Mouse (Mus musculus) testis, postnatal 14 days (tissue): ENCODE data around the gene Adamts2.

ENCODE experiments used
- DNase-seq: peaks from one replicate; pipeline ENCODE4 v3.0.0; 2021; ENCODE audit warnings: low spot score

Adamts2 gene

DNA sequence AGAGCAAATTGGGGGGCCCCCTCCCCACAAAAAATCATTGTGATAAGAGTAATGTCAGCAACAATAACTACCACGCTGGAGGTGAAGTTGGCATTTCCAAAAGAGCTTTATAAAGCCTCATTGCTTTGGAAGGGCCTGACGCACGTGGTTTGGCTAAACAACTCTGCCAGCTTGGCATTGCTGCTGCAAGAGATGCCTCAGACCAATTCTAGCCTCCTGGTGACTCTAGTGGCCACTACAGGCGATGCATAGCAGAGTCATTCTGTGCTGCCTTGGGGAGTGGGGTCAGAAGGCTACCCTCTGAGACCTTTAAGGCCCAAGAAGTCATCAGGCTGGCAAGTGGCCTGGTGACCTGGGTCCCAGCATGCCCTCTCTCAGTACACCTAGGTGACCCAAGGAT, 132.2 kb downstream of the Adamts2 start:
- no peak for DNase-seq

DNA sequence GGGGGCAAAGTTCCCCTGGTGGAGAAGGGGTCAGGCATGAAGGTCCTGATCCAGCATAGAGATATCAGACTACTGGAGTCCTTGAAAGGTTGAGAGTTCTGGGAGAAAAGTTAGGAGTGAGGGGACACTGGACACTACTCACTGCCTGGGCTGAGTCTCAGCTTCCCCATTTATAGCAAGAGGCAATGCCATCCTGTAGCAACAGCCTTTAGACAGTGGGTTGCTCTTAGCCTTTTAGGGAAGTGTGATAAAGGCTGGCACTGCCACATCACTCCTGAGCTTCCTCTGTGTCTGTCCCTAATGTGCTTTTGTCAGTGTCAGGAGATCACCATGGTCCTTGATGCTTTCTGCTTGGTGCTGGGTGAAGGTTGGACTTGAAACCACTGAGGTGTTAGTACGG, 134.7 kb downstream of the Adamts2 start:
- no peak for DNase-seq

DNA sequence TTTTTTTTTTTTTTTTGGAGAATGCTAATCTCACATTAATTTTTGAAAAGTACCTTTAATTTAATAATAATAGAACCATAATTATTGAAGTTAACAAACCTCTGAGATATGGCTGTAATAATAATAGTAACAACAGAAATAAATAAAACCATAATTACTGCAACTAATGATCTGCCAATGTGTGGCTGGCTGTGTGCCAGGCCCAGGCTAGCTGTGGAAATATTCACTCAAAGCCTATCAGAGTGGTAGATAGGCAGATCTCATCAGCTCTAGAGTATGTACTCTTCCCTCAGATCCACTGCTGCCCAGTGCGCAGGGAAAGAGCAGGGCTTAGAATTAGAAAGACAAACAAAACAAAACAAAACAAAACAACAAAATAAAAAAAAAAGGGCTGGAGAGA, 136.6 kb downstream of the Adamts2 start:
- DNase-seq: no peak

DNA sequence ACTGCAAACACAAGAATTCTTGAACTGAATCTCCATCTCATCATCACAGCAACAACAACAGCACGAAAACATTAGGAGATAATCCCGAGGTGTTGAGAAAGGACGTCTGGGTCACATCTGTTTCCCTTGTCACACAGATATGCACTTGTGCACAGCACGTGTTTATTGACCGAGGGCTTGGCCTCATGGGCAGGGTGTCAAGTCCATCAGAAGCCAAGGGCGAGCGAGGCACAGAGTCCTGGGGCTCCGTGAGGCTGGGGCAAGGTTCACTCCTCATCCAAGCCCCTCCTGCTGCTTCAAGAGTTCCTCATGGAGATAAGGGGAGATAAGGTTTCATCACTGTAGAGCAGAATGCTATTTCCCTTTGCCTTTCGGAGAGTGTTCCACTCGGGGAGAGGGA, 137.6 kb downstream of the Adamts2 start:
- no peak for DNase-seq

DNA sequence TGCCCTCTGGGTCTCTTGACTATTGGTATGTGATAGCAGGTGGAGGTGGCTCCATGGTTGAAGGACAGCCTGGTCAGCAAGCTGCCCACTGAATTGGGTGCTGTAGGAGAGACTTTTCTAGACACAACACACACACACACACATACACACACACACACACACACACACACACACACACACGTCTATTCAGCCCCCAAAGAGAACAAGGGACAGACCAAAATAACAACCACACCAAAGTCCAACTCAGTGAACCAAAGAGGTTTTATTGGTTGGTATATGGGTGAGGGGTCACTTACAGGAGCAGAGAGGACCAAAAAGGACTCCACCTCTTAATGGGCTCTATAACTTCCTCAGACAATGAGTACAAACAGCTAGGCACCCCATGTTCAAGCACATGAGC, 140.3 kb downstream of the Adamts2 start:
- no peak for DNase-seq

DNA sequence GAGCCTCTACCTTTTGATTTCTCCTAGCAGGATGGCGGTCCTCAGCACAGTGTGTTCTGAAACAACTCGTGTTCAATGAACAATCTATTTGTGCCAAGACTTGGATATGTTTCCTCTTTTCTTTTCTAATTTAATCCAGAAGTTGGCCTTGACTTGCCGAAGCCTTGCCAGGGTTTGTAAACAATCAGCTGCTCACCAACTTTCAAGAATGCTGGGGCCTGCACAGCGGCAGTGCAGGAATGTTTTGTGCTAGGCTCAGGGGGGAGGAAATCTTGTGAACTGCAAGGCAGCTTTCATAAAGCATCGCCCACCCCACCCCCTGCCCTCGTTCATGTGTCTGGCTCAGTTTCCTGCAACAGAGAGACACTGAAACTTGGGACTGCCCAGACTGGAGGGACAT, 143.1 kb downstream of the Adamts2 start:
- DNase-seq: peak; percentile 52

DNA sequence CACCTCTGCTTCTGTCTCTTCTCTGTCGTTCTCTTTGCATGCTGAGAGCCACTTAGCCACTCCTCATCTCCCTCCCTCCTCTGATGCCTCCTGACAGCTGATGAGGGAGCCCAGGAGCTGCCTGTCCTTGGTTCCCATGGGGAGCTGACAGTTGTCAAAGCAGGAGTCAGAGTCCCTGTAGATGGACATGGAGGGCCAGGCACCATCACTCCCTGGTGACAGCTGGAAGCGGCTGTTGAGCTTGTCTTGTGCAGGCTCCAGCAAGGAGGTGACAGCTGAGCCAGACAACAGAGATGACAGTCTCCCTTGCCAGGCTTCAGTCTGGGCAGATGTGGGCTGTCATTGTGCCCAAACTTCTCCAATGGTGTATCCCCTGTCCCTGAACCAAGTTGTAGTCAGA, 144.6 kb downstream of the Adamts2 start:
- no peak for DNase-seq

DNA sequence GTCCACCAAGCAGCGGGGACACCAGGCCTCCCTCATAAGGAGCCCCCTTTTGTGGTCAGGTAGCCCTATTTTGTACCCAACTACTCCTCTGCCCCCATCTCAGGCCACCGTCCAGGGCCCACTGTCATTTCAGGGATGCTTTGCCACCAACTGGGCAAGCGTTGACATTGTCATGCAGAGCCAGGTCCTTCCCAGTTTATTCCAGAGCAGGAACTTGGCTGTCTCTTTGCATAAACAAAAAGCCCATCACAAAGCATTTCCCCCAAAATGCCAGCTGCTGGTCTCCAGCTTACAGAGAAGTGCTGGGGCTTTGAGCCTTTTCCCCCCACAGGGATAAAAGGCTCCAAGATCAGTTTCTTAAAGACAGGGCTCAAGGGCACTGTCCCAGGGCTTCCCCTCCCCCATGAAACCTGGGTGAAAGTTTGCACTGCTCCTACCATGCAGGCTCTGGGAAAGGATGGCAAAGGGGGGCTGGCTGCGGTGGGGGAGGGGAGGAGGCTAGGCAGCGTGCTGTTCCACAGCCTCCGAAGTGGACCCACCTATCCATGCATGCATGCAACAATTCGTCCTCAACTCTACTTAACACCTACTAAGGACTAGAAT, 149.2 kb downstream of the Adamts2 start:
- DNase-seq: no peak

DNA sequence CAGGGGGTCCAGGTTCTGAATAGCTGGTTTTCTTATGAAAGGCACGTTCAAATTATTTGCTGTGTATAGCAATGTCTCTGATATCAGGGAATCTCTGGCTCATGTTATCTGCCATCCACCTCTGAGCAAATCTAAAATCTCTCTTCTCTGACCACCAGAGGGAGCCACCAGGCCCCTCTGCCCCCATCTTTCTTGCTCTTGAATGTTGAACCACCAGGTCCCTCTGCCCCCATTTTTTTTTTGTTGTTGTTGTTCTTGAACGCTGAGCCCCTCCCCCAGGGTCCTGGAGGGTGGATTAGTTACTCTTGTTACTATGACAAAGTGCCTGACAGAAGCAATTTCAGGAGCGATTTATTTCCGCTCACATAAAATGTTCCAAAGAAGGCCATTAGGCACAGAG, 155.9 kb downstream of the Adamts2 start:
- no peak for DNase-seq

DNA sequence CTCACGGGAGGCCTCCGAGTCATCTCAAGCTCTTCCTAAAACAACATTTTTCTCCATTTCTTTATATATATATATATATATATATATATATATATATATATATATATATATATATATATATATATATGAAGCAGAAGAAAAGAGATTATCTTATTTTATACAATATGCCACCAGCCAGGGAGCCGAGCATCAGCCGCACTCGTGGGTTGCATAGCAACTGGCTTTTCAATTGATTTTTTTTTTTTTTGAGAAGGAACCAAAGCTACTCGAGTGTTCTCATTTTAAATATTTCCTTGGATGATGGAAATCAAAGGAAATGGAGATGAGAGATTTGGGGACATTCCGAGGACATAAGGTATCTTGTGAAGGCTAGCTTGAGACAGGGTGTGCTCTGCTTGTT, 164.6 kb downstream of the Adamts2 start:
- no peak for DNase-seq

DNA sequence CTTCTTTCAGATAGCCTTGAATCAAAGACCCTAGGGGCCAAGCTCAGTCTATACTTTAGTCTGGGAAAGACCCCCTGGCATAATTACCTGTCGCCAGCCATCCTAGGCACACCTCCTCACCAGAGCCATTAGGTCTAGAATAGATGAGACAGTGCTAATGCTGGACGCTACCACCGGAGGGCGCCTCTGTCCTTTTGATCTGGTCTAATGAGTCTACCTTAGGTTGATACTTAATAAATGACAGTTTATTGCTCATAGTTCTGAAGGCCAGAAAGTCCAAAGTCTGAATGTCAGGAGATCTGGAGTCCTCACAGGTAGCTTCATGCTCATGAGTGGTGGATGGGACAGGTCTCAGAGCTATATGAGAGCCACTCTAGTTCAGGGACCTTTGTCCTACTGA, 165.2 kb downstream of the Adamts2 start:
- DNase-seq: peak; percentile 31

DNA sequence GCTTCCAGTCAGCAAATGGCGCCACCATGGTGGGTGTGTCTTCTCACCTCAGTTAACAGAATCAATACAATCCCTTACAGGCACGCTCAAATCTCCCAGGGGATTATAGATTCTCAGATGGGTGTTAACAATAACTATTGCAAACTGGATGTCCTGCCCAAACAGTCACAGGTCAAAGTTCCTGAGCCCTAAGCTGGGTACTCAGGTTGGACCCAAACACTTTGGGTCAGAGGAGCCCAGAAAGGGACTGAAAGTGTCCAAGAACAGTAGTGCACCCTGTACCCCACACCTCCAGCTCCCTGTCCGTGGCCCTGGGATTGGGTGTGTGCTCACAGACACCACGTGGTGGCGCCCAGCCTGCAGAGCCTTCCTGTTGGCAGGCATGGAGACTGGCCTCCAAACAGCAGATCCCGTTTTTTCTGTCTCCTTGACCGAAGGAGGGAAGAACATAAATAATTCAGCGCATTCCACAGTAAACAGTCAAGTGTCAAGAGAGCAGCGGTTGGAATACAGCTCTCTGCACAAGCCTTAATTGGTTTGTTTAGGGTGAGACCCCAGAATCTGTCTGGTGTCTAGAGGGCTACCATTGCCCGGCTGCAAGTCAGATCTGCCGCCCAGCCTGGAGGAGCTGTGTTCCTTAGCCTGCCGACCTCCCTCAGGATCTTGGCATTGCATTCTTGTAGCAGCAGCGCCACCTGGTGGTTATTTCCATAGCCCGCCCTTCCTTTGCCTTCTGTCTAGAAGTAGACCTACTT, 167.3 kb downstream of the Adamts2 start:
- peak; percentile 81 for DNase-seq

DNA sequence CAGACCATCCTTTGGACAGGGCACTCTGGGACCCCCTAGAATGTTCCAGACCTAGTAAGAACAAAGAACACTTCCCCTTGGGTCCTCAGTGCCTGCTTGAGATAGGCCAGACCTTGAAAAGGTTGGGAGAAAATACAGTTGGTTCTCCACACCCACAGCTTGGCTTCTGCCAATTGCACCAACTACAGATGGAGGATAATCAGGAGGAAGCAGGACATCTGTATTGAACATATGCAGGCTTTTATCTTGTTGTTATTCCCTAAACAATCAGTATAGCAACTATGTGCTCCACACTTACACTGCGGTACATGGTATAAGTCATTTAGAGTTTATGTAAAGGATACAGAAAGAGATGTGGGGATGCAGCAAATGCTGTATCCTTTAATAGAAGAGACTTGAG, 169.1 kb downstream of the Adamts2 start:
- no peak for DNase-seq

DNA sequence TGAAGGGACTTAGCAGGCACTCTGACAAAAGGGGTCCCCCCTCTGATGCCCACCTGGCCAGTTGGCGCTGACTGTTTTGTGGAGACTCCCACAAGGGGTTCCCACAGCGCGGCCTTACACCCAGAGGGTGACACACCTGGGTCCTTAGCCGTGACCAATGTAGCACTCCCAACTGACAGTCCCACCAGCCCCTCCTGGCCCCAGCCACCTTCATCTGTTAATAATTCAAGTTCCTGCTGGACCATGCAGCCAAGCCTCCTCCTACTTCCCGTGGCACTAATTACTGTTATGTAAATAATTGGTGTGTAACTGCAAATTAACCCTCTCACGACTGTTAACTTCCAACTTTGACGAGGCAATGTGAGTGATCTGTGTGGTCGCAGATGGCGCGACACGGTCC, 195.8 kb downstream of the Adamts2 start:
- no peak for DNase-seq

DNA sequence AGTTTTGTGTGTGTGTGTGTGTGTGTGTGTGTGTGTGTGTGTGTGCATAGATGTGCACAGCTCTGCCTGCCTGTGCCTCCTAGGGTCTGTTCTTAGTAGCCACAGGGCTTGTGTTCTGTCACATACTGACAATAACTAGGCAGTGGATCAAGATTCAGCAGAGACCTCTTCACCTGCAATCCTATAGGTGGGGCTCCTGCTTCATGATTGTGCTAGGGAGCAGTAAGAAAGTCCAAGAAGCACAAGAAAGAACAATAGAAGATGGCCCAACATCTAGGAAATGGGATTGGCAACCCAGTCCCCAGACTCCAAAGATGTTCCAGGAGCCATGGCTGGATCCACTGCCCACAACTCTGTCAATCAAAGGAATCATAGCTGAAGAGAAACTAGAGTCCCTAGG, 197.0 kb downstream of the Adamts2 start:
- DNase-seq: no peak

DNA sequence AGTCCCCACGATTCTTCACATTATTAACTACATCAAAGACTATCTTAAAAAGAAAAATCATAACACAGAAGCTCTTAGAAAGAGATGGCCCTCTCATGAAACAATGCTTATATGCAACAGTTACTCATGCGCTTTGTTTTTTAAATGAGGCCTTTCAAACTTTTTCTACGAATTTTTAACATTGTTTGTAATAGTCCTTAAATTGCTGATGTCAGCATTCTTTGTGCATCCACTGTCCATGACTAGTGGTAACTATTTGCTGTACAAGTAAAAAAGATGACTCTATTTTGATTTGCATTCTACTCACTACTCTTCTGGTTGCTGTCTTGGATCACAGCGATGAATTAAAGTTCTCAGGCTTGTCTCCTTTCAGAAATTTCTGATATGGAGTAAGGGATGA, 212.3 kb downstream of the Adamts2 start:
- DNase-seq: no peak

DNA sequence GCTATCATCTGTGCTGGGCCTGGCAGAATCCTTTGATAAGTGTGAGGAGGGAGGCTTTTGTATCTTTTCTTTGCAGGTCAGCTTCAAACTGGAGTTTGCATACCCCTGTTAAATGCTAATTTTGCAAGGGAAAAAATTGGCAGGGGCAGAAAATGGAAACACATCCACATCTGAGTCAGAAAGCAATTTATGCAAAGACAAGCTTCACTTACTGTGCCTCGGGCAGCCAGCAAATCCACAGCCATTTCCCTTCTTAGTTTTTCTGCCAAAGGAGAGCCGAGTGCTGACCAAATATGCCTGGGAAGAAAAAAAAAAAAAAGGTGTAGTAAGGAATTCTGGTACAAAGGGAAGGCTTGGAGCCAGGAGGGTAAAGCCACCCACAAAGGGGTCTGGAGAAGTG, 224.3 kb downstream of the Adamts2 start:
- no peak for DNase-seq

DNA sequence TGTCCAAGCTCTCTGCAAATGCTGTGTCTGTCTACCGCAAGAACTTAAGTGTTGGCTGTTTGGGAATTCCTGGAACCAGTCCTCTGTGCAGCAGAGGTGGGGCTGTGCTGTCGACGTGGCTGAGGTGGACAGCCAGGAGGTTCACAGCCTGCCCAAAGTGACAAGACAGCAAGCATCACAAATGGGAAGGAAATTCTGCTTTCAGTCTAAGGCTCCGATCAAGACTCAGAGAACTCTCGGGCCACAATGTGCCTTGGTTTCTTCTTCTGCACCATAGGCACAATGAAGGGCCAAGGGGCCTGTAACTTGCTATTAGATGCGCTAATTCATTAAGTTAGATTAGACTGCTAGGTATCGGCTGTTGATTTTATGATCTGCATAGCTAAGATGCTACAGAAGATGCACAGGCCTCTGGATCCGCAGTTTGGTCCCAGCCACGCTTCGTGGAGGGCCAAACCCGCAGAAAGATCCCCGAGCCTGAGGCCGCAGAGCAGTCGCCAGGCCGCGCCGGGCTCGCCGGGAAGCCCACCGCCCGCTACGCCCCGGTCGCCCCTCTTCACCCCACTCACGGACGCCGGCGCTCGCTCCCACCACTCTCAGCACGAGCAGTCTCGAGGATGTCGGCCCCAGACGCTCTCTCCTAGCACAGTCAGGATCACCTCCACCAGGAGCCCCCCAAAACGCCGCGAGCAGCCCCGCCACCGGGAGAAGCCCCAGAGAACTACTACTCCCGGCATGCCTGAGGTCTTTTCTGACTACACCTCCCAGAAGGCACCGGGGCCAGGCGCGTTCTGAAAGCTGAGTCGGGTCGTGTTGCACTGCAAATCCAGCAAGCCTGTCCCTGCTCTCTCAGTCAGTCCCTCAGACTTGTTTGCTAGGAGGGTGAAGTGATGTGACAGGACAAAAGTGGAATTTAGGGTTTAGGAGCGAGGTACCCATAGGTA, 225.4 kb downstream of the Adamts2 start, which contains the start of gene Zfp354c:
Zfp354c (minus strand) TSS at position 715 of the 944 bp plus-strand sequence.
- DNase-seq: peak; percentile 86

DNA sequence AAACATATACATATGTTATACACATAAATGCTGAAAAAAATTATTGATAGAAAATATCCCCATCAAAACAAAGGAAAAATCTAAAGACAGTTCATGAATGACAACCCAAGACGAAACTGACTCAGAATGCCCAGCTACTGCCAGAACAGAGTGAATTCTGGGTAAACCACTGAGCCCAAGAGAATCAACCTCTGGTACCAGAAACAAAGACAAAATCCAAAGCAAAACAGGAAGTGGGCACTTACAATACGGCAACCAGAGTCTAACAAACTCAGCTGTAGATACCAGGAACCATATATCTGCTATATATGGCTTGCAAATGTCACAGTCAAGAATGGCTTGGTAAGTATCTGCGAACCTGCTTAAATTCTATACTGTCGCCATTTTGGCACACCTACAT, 233.8 kb downstream of the Adamts2 start:
- DNase-seq: no peak

DNA sequence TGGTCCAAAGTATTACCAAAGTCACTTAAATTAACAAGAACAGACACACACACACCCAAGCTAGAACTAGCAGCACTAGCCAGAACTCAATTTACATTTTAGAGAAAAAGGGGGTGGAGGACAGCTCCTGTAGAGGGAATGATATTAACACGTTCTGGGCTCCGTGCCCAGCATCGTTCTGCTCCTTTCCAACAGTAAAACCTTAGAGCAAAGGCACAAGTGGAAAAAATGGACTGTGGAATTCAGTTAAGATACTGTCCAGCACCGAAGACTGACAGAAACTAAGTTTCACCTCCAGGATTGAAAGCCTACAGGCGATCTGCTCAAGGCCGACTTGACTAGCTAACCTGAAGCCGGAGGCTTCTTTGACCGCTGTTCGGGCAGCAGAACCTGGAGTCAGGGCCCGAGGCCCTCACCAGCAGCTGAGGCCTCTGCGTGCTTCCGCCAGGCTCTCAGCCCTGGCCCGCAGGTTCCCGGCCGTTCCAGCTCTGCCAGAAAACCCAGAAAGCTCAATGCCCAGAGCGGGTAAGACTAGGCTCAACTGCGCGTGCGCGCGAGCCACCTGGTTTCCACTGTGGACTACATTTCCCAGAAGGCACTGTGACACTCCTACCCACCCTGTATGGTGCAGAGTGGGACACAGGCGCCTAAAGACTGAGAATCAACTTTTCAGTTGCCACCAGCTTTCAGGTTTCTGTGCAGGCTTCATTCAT, 239.3 kb downstream of the Adamts2 start, which contains the start of gene Zfp879:
Zfp879 (minus strand) TSS at position 530 of the 713 bp plus-strand sequence.
- peak; percentile 92 for DNase-seq

DNA sequence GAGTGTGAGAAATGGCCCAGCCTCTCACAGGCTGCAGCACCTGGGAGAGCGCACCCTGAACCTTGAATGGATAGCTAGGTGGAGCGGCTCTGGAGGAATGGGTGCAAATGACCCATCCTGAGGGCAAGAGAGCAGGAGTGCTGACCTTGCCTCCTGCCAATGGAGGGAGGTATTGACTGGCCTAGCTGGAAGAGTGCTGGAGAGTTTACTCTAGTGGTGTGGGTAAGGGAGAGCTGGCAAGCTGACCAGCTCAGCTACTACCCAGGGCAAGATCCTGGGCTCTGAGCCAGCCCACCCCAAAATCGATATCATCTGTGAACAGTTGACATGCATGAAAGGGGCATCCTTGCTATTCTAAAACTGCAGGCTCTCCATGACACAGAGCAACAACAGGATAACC, 244.1 kb downstream of the Adamts2 start:
- no peak for DNase-seq

DNA sequence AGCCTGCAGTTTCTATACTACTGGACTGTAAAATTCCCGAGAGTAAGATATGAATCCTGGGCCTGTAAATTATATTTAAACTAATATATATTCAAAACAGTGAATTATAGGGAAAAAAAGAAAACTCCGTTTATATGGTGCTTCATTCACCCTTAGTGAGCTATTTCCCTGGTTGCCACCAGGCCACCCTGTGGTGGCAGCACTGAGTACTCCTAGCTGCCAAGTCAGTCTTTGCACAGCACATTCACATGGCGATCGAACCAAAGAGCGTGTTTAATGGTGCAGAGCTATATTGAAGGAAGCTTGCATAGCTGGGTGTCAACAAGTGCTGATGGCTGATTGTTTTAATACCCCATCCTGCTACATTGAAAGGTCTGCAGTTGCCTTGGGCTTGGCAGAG, 245.2 kb downstream of the Adamts2 start:
- DNase-seq: no peak
